Mouse (Mus musculus) frontal cortex, postnatal 25 days (tissue): ENCODE results near the gene Ece2.

Experiments used
- DNase-seq, 2 experiments: peaks; one replicate each; pipeline ENCODE4 v3.0.0; 2022; ENCODE audit warnings: low spot score in 2 of 2

Gene Ece2

DNA sequence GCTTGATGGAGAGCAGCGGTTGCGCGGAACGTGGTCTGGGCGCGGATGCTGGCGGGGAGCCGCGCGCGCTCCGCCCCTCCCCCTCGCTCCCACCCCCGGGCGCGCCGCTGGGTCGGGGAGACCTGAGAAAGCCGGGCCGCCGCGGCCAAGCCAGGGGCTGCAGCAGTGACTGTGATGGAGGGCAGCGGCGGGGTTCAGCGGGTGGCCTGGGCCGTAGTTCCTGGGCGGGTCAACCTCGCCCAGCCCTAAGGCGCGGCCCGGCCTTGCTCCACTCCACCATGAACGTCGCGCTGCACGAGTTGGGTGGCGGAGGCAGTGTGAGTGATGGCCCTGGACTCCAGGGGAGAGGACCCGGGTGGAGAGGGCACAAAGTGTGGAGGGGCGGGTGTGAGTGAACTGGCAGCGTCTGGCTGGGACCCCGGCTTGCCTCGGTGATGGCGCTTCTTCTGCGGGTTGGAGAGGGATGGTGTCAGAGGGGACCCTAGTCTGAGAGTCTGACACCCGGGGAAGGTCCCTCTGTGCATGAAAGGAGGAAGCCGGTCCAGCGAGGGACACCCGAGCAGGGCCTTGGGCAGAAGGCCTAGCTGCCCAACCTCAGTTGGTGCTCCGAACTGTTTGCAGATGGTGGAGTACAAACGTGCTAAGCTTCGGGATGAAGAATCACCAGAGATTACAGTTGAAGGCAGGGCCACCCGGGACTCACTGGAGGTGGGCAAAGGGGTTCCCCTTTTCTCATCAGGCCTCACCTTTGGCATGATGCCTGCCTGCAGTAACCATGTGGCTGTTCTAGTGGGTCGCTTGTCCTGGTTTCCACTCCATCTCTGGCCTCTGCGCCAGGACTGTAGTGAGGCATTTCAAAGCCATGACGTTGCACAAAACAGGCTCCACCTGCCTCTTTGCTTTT, at the start of gene Ece2:
Ece2 (plus strand) TSS at position 98 of the 904 bp plus-strand sequence.
- no peak for DNase-seq

DNA sequence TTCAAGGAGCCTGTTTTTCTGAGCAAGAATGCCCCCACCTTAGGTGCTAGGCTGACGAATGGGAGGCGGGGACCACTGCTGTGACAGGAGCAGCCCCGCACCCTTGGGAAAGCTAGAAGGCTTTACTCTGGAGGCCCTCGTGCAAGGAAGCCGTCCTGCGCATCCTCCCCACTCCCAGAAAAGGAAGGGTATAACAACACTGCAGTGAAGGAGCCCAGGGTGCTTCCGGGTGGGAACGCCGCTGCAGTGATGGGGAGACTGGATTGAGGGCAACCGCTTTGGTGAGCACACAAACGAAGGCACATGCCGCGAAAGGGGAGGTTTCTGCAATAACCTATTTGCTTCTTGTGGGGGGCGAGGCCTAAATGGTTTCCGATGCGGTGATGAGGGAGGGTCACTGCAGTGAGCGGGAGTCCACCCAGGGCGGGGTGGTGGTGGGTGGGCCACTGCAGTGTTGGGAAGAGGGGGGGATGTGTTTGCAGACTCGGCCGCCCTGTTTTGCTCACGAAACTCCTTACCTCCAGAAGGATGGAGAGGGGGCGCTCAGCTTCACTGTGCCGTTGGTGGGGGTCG, 40.2 kb upstream of the Ece2 start, which contains the start of gene Vwa5b2:
Vwa5b2 (plus strand) TSS at position 106 of the 573 bp plus-strand sequence.
- no peak for DNase-seq

DNA sequence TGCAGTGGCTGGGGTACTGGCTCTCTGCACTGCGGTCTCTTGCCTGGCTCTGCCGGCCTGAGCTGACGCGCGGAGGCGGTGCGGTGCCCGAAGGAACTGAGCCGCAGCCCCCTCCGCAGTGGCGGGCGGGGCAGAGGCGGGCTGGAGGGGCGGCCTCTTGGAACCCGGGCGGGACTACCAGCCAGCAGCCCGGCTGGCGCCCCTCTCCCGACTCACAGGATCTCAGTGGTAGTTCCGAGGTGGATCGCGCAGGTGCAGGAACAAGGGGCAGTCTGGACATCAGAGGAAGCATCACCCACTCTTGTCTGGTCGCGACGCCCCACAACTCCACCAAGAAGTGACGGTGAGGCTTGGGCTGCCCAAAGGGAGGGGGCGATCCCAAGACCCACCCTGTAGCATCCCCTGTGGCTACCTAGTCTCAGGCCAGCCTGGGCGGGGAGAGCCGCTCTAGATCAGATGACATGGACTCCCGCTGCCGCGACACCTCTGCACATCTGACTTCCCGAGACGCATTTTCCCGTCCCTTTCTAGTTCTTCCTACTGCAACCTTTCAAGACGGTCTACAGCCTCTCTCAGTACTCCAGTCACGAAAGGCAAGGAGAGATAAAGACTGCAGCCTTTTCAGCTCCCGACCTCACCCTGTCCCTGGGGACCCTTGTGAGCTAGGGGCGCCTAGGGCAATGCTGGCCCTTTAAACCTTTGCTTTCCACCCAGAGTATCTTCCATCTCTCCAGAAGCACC, 39.5 kb upstream of the Ece2 start:
- DNase-seq: peak in 1 of 2 experiments; percentile 30

DNA sequence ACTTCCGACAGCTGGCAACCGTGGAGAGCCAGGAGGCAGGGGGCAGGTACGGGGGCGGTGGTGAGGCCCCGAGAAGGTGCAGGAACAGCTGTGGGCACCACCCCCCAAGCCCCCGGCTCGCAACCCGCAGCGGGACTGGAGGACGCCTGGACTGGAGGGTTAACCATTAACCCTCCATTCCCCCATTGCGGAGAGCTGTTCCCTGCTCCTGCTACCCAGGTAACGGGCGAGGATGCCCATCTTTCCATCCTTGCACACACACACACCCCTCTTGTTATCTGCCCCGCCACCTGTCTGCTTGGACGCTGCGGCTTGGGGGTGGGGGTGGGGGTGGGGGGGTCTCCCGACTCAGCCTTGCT, 39.0 kb upstream of the Ece2 start:
- DNase-seq: no peak

GRCm38 (mm10) chr16:20591076-20591705, 38.4 kb upstream of the Ece2 start:
- no peak for DNase-seq

DNA sequence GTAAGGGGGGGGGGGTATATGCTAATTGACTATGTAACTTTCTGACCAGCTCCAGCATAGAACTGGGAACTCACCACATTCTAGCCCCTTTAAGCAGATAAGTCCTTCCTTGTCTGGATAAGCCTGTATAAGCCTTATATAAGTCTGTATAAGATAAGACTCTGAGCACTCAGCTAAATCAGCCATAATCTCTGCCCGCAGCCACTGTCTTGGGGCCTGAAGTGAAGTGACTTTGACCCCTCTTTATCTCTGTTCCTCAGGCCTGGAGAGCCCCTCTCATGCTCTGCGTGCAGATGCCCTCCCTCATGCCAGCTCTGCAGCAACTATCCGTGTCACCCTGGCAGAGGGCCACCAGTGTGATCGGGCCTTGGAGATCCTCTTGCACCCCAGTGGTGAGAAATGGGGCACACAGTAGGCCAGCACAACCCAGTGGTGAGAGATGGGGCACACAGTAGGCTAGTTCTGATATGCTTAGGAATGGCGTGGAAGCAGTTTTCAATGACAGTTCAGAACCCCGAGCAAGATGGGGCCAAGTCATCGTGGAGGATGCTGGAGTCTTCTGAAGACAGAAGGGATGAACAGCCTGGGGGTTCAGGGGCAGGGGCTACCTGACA, 34.5 kb upstream of the Ece2 start:
- no peak for DNase-seq

- DNase-seq: no peak
Observed at GRCm38 (mm10) chr16:20595737-20596136, 33.9 kb upstream of the Ece2 start.

GRCm38 (mm10) chr16:20596687-20597441, 32.8 kb upstream of the Ece2 start:
- DNase-seq: no peak

DNA sequence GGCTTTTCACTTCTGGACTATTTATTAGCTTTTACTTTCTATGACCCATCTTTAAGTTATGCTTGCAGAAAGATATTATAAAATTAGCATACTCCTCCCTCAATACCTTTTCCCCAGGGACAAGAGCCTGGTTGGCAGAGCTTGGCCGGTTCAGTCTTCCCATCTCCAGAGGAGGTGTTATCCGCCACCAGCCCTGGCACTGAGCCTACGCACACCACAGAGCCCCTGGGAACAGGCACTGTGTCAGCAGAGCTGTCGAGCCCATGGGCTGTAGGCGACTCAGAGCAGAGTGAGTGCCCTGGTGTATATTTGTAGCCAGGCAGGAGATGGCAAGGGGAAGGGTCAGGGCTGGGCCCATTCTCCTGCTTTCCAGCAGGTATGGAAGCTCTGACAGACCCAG, 29.1 kb upstream of the Ece2 start:
- no peak for DNase-seq

DNA sequence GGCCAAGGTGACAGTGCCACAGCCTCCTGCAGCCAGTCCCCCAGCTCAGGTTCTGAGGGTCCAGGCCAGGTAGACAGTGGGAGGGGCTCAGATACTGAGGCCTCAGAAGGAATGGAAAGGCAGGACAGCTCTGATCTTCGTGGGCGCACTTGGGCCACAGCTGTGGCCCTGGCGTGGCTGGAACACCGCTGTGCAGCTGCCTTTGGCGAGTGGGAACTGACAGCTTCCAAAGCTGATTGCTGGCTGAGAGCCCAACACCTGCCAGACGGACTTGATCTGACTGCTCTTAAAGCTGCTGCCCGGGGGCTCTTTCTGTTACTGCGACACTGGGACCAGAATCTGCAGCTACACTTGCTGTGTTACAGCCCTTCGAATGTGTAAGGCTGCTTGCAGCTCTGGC, 24.9 kb upstream of the Ece2 start:
- DNase-seq: no peak

DNA sequence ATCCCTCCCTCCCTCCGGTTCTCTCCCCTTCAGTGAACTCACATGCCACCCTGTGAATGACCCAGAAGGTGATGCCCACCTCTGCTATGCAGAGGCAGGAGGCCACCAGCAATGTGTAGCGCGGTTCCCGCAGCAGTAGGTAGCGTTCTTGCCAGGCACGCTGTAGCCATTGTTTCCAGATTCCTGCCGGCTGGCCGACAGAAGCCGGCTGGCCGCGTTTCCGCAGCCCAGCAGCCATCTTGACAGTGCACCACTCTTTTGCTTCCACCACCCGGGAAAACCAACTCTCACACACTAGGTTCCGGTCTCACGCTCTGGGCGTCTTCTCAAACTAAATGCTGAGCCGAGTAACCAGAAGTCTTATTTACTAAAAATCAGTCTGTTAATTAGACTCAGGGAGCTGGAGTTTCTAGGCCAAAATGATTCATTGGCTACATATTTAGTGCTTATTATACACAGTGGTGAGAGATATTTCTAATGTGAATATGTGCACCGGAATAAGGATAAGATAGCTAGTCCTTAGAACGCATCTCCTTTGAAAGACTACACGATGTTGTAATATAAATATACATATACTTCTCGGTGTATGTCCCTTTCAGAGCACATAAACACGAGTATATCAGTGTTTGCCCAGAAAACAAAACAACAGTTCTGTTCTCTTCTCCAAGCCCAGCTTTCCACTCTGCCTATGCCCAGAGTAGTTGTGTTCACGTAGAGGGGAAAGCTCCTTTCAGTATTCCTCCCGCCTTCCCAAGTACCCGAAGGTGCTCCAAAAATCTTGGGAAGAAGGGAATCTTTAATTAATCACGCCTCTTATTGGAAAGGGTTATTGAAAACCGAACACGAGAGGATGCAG, 18.9 kb upstream of the Ece2 start:
- peak in 1 of 2 experiments; percentile 63 for DNase-seq

GRCm38 (mm10) chr16:20611357-20612227, 18.0 kb upstream of the Ece2 start, which contains the start of the genes Eef1akmt4, Gm49333 and Alg3:
Gene Eef1akmt4 (plus strand): TSS chr16:20611593.
Gene Gm49333 (plus strand): TSS chr16:20611610.
Gene Alg3 (minus strand): TSS chr16:20611735.
- DNase-seq: peak in 1 of 2 experiments; percentile 53

- DNase-seq: no peak
Observed at GRCm38 (mm10) chr16:20619541-20620398, 9.9 kb upstream of the Ece2 start.

GRCm38 (mm10) chr16:20620399-20620735, 9.3 kb upstream of the Ece2 start:
- no peak for DNase-seq

DNA sequence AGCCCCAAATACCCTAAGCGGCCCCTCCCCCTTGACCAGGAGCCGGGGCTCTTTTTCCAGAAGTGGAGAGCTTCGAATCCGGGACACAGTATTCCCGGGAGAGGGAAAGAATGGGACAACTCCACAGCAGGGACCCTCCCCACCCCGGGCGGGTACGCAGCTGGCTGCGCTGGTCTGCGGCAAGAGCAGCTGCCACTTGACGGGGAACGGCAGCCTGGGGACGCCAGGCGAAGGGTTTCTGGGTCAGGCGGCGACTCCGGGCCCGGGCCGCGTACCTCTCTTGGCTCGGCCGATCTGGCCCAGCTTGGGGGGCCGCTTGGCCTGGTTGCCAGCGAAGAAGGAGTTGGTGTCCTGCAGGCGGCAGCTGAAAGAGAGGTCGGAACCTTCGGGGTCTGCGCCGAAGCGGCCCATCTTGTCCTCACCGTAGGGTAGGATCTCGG, 8.9 kb upstream of the Ece2 start:
- no peak for DNase-seq

DNA sequence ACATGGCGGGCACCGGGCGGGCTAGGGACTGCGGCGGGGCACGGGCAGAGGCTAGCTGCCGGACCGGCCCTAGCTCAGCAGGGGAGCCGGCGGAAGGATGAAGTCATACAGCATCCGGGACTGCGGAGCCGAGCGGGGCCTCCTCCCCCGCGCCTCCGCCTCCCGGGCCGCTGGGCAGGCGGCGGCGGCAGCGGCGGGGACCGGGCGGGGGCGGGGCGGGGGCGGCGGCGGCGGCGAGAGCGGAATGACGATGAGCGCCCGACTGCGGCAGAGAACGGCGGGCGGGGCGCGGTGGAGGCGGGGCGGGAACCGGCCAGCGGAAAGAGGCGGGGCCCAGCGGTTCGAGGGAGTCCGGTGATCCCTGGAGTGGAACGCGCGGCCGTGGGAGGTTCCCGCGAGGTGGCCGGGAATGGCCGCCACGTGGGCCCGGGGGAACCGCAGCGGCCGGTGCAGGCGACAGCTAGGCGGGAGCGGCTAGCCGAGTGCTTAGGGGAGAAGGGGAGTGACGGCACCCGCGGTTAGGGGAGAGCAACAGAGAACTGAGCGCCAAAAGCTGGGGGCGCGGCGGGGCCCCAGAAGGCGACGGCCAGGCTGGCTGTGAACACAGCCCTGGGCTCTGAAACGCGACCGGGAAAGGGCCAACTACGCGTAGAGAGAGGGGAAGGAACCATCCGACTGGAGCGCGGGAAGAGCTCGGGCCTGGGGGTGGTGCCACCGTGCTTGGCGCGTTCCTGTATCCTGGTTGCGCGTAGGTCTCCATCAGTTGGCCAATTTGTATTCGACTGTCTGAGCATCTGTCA, 8.2 kb upstream of the Ece2 start, which contains the start of gene Camk2n2:
Camk2n2 (minus strand) TSS at position 97 of the 800 bp plus-strand sequence.
- DNase-seq: no peak
